Mouse (Mus musculus): ENCODE data around the gene Amd1. TPM values are rescaled to one million over a fixed set of nuclear protein-coding genes. Genes with fewer than 3 reads are reported as not detected.

Amd1 gene
- total RNA-seq (2021) = 10 to 100 TPM; 60.2 to 61.9 TPM
- long read RNA-seq, experiment 1, transcript Amd1-201 (8 exons, 3,204 nt) = major isoform, 41 of 52 reads
- long read RNA-seq, experiment 1, partial matches to known transcripts = 3 of 52 reads
- long read RNA-seq, experiment 1, other reads (novel, unspliced or antisense) = 8 of 52 reads
- long read RNA-seq, experiment 2, transcript Amd1-201 (8 exons, 3,204 nt) = major isoform, 35 of 41 reads
- long read RNA-seq, experiment 2, partial matches to known transcripts = 0 of 41 reads
- long read RNA-seq, experiment 2, other reads (novel, unspliced or antisense) = 6 of 41 reads

DNA sequence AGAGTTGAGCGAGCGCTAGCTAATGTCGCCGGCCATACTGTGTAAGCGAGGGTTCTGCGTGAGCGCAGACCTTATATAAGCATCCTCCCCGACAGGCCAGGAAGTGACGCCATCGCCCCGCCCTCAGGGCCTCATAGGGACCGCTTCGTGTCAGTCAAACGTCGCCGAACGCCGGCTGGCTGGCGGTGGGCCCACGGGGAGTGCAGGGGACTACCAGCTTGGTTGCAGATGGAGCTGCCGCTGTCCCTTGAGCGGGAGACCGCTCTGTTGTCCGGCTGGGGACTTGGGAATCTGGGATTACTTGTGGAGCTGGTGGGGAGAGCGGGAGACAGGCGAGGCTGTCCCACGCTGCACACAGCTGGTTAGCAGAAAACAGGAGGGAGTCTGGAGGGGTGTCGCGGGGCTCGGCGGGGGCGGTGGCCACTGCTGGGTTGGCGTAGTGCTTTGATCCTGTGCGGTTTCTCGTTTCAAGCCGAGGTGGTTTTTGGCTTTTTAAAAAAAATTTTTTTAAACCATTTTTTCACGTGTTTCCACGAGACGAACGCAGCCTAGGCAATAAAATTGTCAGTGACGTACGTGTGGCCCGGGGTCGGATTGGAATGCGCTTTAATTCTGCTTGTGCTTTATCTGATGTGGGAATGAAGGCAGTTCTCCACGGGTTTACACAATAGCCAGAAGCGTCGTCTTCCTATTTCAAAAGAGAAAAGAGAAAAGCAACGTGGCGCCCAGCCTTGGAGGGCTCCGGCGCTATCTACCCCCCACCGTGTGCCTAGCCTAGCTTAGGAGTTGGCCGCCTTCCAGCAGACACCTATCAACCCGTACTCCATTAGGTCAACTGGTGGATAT, at the start of gene Amd1:
Amd1 (minus strand) TSS at position 47 of the 846 bp plus-strand sequence.
- intact Hi-C loops (cut with DNase I) = no loop called here
- peak; percentile 99 to 100 for DNase-seq (ENCODE audit: low spot score in 2 of 2)

DNA sequence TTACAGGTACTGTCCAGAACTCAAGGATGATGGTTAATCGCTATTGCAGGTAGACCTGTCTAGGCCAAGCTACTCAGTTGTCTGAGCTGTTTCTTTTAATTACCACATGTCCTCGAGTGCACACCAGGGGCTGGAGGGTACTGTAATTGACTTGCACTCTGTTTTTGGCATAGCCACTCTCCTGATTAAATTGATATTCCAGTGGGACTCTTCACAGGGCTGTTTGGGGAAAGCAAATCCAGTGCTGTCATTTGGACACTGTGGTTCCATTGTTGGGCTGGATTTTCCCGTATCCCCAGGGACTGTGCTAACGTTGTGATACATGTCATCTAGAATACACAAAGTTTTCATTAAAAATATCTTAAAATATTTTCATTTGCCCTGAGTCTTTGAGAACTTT, 49.2 kb upstream of the Amd1 start:
- no peak for DNase-seq (ENCODE audit: low spot score in 2 of 2)
- intact Hi-C loops (cut with DNase I) = no loop called here

GRCm38 (mm10) chr10:40350245-40350932, 48.4 kb upstream of the Amd1 start:
- intact Hi-C loops (cut with DNase I) = no loop called here
- DNase-seq (ENCODE audit: low spot score in 2 of 2) = no peak

DNA sequence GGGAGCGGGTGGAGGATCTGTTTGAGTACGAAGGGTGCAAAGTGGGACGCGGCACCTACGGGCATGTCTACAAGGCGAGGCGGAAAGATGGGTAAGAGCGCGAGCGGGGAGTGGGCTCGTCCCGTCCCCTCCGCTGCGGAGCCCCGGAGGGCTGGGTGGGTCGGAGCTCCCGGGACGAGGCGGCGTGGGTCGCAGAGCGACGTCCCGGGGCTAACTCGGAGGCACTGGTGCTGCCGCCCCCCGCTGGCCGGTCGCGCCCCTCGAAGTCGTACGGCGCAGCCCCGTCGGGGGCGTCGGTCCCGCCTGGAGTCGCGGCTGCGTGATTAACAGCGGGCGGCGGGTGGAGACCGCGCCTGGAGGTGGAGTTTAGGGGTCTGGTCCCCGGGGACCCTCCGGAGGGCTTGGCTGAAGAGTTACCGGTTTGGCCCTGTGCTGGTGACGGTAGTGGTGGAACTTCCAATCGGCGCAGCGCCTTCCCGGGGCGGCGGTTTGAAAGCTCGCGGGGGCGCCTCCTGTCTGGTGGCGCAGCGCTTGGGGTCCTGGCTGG, 47.7 kb upstream of the Amd1 start:
- intact Hi-C loops (cut with DNase I) = loop anchor here (1.0 to 10.0 kb wide), 3 partner anchors 49 to 178 kb away; no protein-coding TSS in a partner anchor

DNA sequence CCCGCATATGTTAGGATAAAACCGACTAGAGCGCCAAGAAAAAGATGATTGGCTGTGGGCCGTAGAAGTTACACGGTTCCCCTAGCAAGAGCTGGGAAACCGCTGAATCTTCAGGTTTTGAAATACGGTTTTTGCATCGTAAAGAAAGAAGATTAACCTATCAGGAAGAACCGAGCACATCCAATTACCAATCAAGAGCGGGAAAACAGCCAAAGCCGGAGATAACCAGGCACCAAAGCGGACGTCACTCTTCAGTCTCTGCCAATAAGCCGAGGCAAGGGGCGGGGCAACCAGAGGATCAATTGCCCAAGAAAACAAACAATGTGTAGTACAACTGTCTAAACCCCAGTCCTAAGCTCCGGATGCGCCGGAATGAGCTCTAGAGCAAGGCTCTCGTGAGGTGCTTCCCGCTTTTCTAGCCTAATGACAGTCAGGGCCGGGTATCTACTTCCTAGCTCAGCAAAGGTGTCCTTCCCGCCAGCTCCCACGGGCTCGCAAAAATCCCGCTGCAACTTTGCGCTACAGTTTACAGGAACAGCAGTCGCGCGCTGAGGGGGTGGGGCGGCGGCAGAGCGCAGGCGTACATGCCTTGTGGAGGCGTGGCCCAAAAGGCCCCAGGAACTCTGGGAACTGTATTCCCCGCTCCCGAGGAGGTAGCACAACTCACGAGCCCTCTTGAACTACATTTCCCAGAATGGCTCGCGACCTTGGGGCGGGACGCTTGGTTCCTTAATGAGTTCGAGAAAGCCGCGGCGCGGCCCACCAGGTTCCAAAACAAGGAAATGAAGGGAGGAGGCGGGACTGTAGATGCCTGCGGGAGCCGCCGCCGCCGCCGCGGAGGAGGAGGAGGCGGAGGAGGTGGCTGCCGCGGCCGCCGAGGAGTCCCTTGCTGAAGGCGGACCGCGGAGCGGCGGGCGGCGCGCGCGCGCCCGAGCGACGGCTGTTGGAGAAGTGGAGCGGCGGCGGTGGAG, 46.9 kb upstream of the Amd1 start:
- peak; percentile 97 to 98 for DNase-seq (ENCODE audit: low spot score in 2 of 2)
- intact Hi-C loops (cut with DNase I) = loop anchor here (1.0 to 10.0 kb wide), 3 partner anchors 49 to 178 kb away; no protein-coding TSS in a partner anchor

More for the DNA sequence above, 47.7 kb upstream of the Amd1 start:
- peak in 1 of 2 experiments; percentile 51 for DNase-seq (ENCODE audit: low spot score in 2 of 2)

- no peak for DNase-seq (ENCODE audit: low spot score in 2 of 2)
- intact Hi-C loops (cut with DNase I) = loop anchor here (5.0 to 10.0 kb wide), 2 partner anchors 83 to 180 kb away; no protein-coding TSS in a partner anchor
These were observed 45.5 kb upstream of the Amd1 start for GRCm38 (mm10) chr10:40347461-40347954.

- DNase-seq (ENCODE audit: low spot score in 2 of 2) = no peak
- intact Hi-C loops (cut with DNase I) = loop anchor here (5.0 to 10.0 kb wide), 2 partner anchors 82 to 180 kb away; no protein-coding TSS in a partner anchor
These were observed 44.9 kb upstream of the Amd1 start for GRCm38 (mm10) chr10:40346776-40347403.

GRCm38 (mm10) chr10:40342036-40342435, 40.0 kb upstream of the Amd1 start:
- DNase-seq (ENCODE audit: low spot score in 2 of 2) = no peak
- intact Hi-C loops (cut with DNase I) = loop anchor here (10.0 kb wide), 1 partner anchor 77 kb away; no protein-coding TSS in a partner anchor

DNA sequence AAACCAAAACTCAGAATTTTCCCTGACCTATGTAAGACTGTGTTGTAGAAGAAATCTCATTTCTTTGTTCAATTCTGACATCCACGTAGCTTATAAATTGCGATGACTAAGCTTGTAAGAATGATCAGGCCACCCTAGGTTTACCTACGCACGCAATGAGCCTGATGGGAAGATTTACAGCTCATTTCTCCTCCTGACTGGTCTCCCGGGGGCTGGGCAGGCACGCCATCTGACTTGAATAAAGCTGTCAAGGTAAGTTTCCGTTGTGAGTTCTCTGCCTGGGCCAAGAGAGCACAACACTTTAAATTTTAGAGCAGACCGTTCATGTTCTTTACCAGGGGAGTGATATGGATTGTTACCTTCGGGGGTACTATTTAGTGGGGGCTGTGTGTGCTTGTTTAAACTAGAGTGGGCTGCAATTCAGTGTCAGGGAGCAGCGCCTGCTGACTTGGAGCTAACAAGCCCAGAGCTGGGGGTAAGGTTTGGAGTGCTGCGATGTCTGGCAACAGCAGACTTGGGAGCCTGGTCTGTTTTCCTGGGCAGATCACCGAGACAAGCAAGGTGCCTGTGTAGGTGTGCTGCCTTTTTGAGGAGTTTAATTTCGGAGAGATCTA, 37.5 kb upstream of the Amd1 start, which contains the start of gene Cdk19:
Cdk19 (plus strand) TSS at position 214 of the 614 bp plus-strand sequence.
- no peak for DNase-seq (ENCODE audit: low spot score in 2 of 2)
- intact Hi-C loops (cut with DNase I) = no loop called here

DNA sequence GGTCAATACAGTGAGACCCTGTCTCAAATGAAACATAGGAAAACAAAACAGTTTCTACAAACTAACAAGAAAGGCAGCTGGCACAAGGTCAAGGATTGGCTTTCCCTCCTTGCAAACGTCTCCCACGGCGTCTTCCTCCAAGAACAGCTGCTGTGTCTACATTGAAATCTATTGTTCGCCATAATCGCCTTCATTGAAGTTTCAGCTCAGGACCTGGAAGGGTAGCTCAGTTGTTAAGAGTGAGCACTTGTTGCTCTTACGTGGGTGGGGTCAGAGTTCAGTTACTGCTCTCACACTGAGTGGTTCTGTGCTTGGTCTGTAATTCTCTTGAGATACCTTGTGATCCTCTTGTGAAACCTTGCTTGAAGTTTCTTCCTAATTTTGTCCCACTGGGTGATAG, 30.9 kb upstream of the Amd1 start:
- DNase-seq (ENCODE audit: low spot score in 2 of 2) = no peak
- intact Hi-C loops (cut with DNase I) = no loop called here

GRCm38 (mm10) chr10:40330262-40330661, 28.3 kb upstream of the Amd1 start:
- intact Hi-C loops (cut with DNase I) = no loop called here
- DNase-seq (ENCODE audit: low spot score in 2 of 2) = no peak

GRCm38 (mm10) chr10:40328004-40328551, 26.1 kb upstream of the Amd1 start:
- no peak for DNase-seq (ENCODE audit: low spot score in 2 of 2)
- intact Hi-C loops (cut with DNase I) = no loop called here

- no peak for DNase-seq (ENCODE audit: low spot score in 2 of 2)
- intact Hi-C loops (cut with DNase I) = no loop called here
These were observed 18.3 kb upstream of the Amd1 start for GRCm38 (mm10) chr10:40320306-40320705.

- intact Hi-C loops (cut with DNase I) = no loop called here
- DNase-seq (ENCODE audit: low spot score in 2 of 2) = no peak
These were observed 15.0 kb upstream of the Amd1 start for GRCm38 (mm10) chr10:40316841-40317585.

- DNase-seq (ENCODE audit: low spot score in 2 of 2) = no peak
- intact Hi-C loops (cut with DNase I) = no loop called here
These were observed 10.8 kb upstream of the Amd1 start for GRCm38 (mm10) chr10:40312781-40313180.

All from left cerebral cortex, postnatal 14 days (tissue).